In the genomic region with DNA sequence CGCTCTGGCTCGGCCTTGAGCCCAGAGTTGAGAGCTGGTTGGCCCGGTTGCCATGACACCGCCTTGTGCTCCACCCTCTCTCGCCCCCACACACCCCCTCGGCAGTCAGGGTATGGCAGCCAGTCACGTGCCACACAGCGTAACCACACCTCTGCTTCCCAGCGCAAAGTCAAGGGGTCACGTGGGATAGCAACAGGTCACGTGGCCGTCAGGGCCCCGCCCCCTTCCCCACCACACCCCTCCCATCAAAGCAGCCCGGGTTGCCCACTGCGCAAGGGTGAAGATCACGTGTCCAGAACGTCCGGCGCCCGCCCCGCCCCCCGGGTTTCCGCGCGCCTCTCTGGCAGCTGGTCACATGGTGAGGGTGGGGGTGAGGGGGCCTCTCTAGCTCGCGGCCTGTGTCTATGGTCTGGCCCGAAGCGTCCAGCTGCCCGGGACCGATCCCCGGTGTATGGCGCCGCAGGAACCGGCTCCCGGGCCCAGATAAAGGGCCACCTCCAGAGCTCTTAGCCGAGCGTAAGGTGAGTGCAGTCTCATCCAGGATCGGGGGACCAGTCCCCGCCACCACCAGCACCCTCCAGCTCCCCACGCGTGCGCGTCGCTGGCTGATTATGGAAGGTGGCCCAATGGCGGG, we compare ENCODE assay signal across 8 mouse cellular contexts. TPM values are rescaled to one million over a fixed set of nuclear protein-coding genes. Genes with fewer than 3 reads are reported as not detected.
A peak's percentile ranks its signal among the peaks of the same experiment; 100 is the strongest.
DNase-seq lines count a peak whose midpoint lies in the region; ATAC-seq and TF ChIP-seq lines count a peak whose summit lies in the region.

A gene (plus strand): TSS at position 296 of the 634 bp plus-strand sequence.

- H3K4me1 ChIP-seq in hindbrain, embryonic 10.5 days (replicated peaks): peaks cover 66% of the 10 kb centered on the region
- peaks cover 5% of the 10 kb centered on the region; the same call in 1 of the 2 replicates for H3K4me1 ChIP-seq in lung, postnatal 0 days (ENCODE audit: insufficient read depth, low read depth, low read length)

- peak within 1 kb of the TSS; percentile 90 for H3K4me2 ChIP-seq in lung, postnatal 0 days (replicated peaks; ENCODE audit: low read depth, low read length)

- peaks cover 34% of the 10 kb centered on the region; the same call in 1 of the 2 replicates for H3K27me3 ChIP-seq in hindbrain, embryonic 10.5 days (ENCODE audit: insufficient read depth, poor library complexity, severe bottlenecking)
- 0 out of 2 replicates have a peak, but pooled peaks cover 7% of the 10 kb centered on the region for H3K27me3 ChIP-seq in lung, postnatal 0 days (replicated peaks; ENCODE audit: insufficient read depth, low read length)

- TF ChIP-seq EP300 in lung, postnatal 0 days (IDR thresholded peaks at IDR 0.05): no peak

- under 1% methylated on average over 46 of the region's 46 CpGs for WGBS in hindbrain, embryonic 10.5 days
- WGBS in lung, postnatal 0 days: 2% methylated on average over 46 of the region's 46 CpGs

- no peak for TF ChIP-seq CTCF in lung, postnatal 0 days (IDR thresholded peaks at IDR 0.05)

- H3K9me3 ChIP-seq in hindbrain, embryonic 10.5 days: no peaks in the 10 kb centered on the region
- no peaks in the 10 kb centered on the region for H3K9me3 ChIP-seq in lung, postnatal 0 days (ENCODE audit: low read length)

- ATAC-seq in frontal cortex, adult (ENCODE audit: low TSS enrichment): peak; percentile 58
- ATAC-seq in lung, postnatal 0 days: peak; percentile 95

- H3K4me3 ChIP-seq in hindbrain, embryonic 10.5 days: peak within 1 kb of the TSS; percentile 85
- H3K4me3 ChIP-seq in lung, postnatal 0 days (ENCODE audit: low read depth, low read length): peak within 1 kb of the TSS; percentile 62

- peak within 1 kb of the TSS; percentile 98 for H3K27ac ChIP-seq in hindbrain, embryonic 10.5 days
- H3K27ac ChIP-seq in lung, postnatal 0 days (ENCODE audit: low read length): peak within 1 kb of the TSS; percentile 77

- H3K9ac ChIP-seq in lung, postnatal 0 days (replicated peaks; ENCODE audit: low read depth): peak within 1 kb of the TSS; percentile 82

- peak; percentile 100 for DNase-seq in MN1 (ENCODE audit: low spot score)
- DNase-seq in cerebellum, adult 9-10 months: peak; percentile 98
- DNase-seq in hindbrain, embryonic 10.5 days (ENCODE audit: low spot score): peak; percentile 100
- DNase-seq in layer of hippocampus, adult 9-11 months: peak; percentile 99
- DNase-seq in lung, postnatal 0 days (ENCODE audit: low spot score): peak; percentile 98
- peak; percentile 95 for DNase-seq in ovary, postnatal 14 days (ENCODE audit: low spot score)
- DNase-seq in thymus, postnatal 14 days: peak; percentile 97

- H3K36me3 ChIP-seq in hindbrain, embryonic 10.5 days: peaks cover 42% of the 10 kb centered on the region
- peaks cover 20% of the 10 kb centered on the region for H3K36me3 ChIP-seq in lung, postnatal 0 days (ENCODE audit: insufficient read depth, low read length)

RNA-seq across cellular contexts. Expression of the gene that starts here (rescaled TPM):
- polyA plus RNA-seq in hindbrain, embryonic 10.5 days (2016; fragmentation: Nextera tagmentation; extraction: Ambion mirVana): 2,665 and 2,802 TPM in 2 replicates
- 358 and 362 TPM in 2 replicates for polyA plus RNA-seq in lung, postnatal 0 days (2015; fragmentation: Nextera tagmentation; extraction: Ambion mirVana)

Comparison
In these comparisons a context has a peak if more than half of its experiments do, and no peak if none do; other contexts are left out.
1. Peak in every context shown above with its lines: DNase-seq, ATAC-seq, H3K4me3 ChIP-seq and H3K27ac ChIP-seq.